Mouse (Mus musculus) cerebellum, postnatal 4 days (tissue): ENCODE data around the gene Olfr304.
"Not testable (repeated sequence)": the region's sequence is repeated elsewhere in the genome, so short reads cannot be mapped to it uniquely, and the experiment has no call there.

Experiments
- DNase-seq, 2 experiments: peaks; one replicate each; pipeline ENCODE4 v3.0.0; 2022; ENCODE audit warnings: low spot score in 2 of 2, mixed read lengths in 1 of 2

The Olfr304 gene

GRCm38 (mm10) chr7:86386558-86386957, at the start of gene Olfr304:
Gene Olfr304 (minus strand): TSS chr7:86386658.
- no peak for DNase-seq

- no peak for DNase-seq
Observed at GRCm38 (mm10) chr7:86403546-86403945, 17.1 kb upstream of the Olfr304 start, which contains the start of gene Olfr301. Gene Olfr301 (plus strand): TSS chr7:86403846.

GRCm38 (mm10) chr7:86397689-86398088, 11.2 kb upstream of the Olfr304 start, which contains the start of gene Olfr303:
Gene Olfr303 (minus strand): TSS chr7:86397789.
- no peak for DNase-seq

- no peak for DNase-seq
Observed at GRCm38 (mm10) chr7:86385769-86386168, 689 bp downstream of the Olfr304 start.

GRCm38 (mm10) chr7:86366828-86367227, 19.6 kb downstream of the Olfr304 start, which contains the start of gene Olfr305:
Gene Olfr305 (minus strand): TSS chr7:86366928.
- DNase-seq = no peak

DNA sequence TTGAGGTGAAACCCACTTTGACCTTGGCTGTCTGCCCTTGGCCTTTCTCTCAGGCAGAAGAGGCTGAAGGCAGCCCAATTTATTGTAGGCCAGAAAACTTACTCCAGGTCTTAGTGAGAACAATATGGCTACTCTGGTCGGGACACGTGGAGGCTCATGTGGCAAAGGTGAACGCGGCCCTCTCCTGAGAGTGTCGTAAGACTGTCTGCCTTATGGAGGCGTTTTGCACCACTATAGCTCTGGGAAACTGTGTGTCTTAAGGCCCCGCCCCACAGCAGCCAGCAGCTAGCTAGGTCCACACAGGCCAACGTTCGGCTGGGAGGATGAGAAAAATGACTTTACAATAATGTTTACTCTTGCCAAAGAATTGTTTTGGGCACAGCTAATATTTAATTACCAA, 40.2 kb downstream of the Olfr304 start:
- not testable (repeated sequence) for DNase-seq

GRCm38 (mm10) chr7:86344253-86344652, 42.2 kb downstream of the Olfr304 start:
- no peak for DNase-seq

DNA sequence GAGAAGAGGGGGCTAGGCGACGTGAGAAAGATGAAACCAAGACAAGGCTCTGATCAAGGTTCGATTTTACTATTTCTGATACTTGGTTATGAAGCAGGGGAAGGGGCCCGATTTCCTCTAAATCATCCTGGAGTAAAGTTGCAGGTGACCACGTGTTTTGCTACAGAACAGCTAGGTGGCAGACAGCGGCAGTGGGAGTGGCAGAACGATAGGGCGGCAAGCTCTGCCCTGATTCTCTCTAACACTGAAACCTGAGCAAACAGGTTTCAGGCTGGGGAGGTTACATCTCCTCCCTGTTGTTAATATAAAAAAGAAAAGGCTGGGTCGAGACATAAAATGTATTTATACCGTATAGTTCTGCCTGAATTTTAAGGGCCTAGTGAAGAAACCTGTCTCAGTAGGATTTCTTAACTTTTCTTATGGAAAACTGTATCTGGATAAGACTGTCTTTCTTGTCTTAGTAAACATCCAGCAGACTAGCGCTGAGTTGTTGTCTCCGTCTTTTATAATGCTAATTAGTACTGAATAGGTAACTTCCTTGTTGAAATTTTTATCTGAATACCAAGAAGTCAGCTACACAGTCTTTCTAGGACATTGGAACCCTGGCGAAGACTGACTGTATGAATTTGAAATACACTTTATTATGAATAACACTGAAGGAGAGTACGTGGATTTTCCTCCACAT, 43.4 kb downstream of the Olfr304 start:
- no peak for DNase-seq

GRCm38 (mm10) chr7:86337486-86337885, 49.0 kb downstream of the Olfr304 start, which contains the start of gene Olfr307:
Gene Olfr307 (minus strand): TSS chr7:86337586.
- DNase-seq = no peak
